Mouse (Mus musculus): Measurements from ENCODE around the gene Usp29.

DNA sequence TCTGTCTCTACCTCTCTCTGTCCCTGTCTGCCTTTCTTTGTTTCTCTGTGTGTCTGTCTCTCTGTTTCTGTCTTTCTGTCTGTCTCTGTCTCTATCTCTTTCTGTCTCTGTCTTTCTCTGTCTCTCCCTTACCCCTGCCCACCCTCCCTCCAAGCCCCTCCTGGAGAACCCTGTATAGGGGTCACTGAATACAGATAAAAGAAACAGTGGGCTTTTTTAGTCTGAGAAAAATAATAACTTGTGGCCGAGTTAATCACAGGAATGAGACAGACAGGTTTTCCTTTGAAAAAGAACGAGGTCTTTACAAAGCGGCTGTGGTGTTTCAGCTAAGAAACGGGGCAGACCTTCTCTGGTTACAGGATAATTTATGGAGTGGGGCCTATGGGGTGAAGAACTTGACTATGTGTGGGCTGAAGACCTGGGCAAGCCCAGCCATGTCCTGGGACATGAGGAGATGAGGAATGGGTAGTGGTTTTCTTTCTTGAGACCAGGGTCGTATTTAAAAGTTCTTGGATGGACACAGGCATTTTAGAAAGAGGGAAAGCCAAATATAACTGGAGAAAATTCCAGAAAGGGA lies 128.4 kb downstream of the Usp29 start:
- TF ChIP-seq TAL1 (IDR thresholded peaks at IDR 0.05; ENCODE audit: low read length) = no peak
- no peak for TF ChIP-seq GATA1 (IDR thresholded peaks at IDR 0.05; ENCODE audit: low read length)

Data from erythroblast, embryonic 14.5 days (primary cell).